Comparison of ENCODE assay signal across 7 mouse cellular contexts in the genomic region with DNA sequence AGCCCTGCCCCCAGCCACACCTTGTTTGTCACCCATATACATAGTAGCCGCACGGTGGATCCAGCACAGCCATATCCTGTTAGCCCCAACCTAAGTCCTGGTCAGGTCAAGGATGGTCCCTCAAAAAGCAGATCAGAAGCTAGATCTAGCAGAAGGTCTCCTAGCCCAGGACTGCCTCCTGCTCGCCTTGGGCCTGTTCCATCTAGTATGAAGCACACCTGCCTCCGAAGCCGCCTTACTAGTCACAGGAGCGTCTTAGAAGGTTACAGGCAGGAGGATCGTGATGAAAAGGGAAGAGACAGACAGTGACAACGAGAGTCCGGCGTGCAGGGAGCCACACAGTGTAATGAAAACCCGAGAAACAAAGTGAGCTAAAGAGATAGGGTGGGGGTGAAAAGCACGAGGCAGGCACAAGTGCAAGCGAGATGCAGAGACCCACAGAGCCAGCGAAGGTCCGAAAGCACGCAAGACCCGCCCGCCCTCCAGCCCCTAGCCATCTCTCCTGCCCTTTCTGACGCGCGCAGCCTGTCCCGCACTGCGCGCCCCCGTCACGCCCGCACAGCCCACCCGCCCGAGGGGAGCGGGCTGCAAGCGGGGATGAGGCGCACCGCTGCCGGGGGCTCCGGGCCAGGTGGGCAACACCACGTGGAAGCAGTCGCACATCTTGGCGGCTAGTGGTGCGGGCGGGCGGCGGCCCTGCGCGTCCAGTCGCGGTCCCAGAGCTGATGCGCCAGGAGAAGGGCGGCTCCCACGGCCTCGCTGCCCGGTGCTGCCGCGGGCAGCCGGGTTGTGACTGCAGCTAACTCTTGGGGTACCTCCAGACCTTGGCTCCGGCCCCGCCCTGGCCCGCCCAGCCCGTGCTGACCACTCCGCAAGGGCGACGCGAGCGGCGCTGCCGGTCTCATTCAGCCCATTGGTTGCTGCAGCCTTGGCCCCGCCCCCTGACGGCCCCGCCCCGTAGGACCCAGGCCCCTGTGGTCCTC. TPM values are rescaled to one million over a fixed set of nuclear protein-coding genes. Genes with fewer than 3 reads are reported as not detected.
A peak's percentile ranks its signal among the peaks of the same experiment; 100 is the strongest.
DNase-seq lines count a peak whose midpoint lies in the region; ATAC-seq lines count a peak whose summit lies in the region.

Ahnak2 (minus strand) TSS at position 794 of the 983 bp plus-strand sequence.

- no peak within 1 kb of the TSS for H3K27ac ChIP-seq in heart, embryonic 11.5 days (ENCODE audit: low read depth, low read length)
- H3K27ac ChIP-seq in limb, embryonic 11.5 days (replicated peaks; ENCODE audit: low read depth, low read length) = no peak within 1 kb of the TSS
- H3K27ac ChIP-seq in neural tube, embryonic 12.5 days = no peak within 1 kb of the TSS

- peaks cover 16% of the 10 kb centered on the region for H3K4me1 ChIP-seq in heart, embryonic 11.5 days (ENCODE audit: control insufficient read depth, insufficient read depth, low read length)
- H3K4me1 ChIP-seq in limb, embryonic 11.5 days (ENCODE audit: control insufficient read depth, insufficient read depth, low read length) = peaks cover 7% of the 10 kb centered on the region; the same call in 1 of the 2 replicates
- peaks cover 19% of the 10 kb centered on the region for H3K4me1 ChIP-seq in neural tube, embryonic 12.5 days

- DNase-seq in ovary, postnatal 36 days (ENCODE audit: low spot score) = peak; percentile 53
- no peak for DNase-seq in ovary, postnatal 14 days (ENCODE audit: low spot score)
- peak; percentile 42 to 60 for DNase-seq in cerebellum, postnatal 36 days
- DNase-seq in limb, embryonic 11.5 days (ENCODE audit: low spot score) = peak; percentile 82

- peak within 1 kb of the TSS; percentile 61; the same call in 1 of the 2 replicates for H3K9ac ChIP-seq in heart, embryonic 11.5 days (ENCODE audit: low read depth, low read length)
- peak within 1 kb of the TSS; percentile 45 for H3K9ac ChIP-seq in limb, embryonic 11.5 days (ENCODE audit: low read length)
- H3K9ac ChIP-seq in neural tube, embryonic 12.5 days = peak within 1 kb of the TSS; percentile 62

- peak; percentile 24 for ATAC-seq in heart, embryonic 11.5 days (replicated peaks; ENCODE audit: insufficient number of reproducible peaks, low FRiP score, low TSS enrichment)
- peak; percentile 77 for ATAC-seq in limb, embryonic 11.5 days (ENCODE audit: insufficient number of reproducible peaks, low FRiP score, low TSS enrichment, low read depth)
- ATAC-seq in neural tube, embryonic 12.5 days (ENCODE audit: low FRiP score, low read depth) = peak; percentile 61
- no peak for ATAC-seq in erythroid progenitor cell, adult 5-6 weeks (replicated peaks; ENCODE audit: low FRiP score, poor library complexity, severe bottlenecking)

- H3K9me3 ChIP-seq in heart, embryonic 11.5 days (replicated peaks; ENCODE audit: control insufficient read depth, low read length) = no peaks in the 10 kb centered on the region
- no peaks in the 10 kb centered on the region for H3K9me3 ChIP-seq in limb, embryonic 11.5 days (ENCODE audit: control insufficient read depth, low read length)
- H3K9me3 ChIP-seq in neural tube, embryonic 12.5 days = no peaks in the 10 kb centered on the region

- 4% methylated on average over 66 of the region's 69 CpGs for WGBS in heart, embryonic 11.5 days (ENCODE audit: insufficient replicate concordance)
- WGBS in limb, embryonic 11.5 days = 4% methylated on average over 66 of the region's 69 CpGs
- 4% methylated on average over 68 of the region's 69 CpGs for WGBS in neural tube, embryonic 12.5 days

- H3K4me2 ChIP-seq in heart, embryonic 11.5 days = peak within 1 kb of the TSS; percentile 100
- H3K4me2 ChIP-seq in limb, embryonic 11.5 days (ENCODE audit: low read depth, severe bottlenecking) = peak within 1 kb of the TSS; percentile 100
- H3K4me2 ChIP-seq in neural tube, embryonic 12.5 days (replicated peaks) = peak within 1 kb of the TSS; percentile 100

- no peaks in the 10 kb centered on the region for H3K36me3 ChIP-seq in heart, embryonic 11.5 days (ENCODE audit: control insufficient read depth, insufficient read depth, low read length)
- no peaks in the 10 kb centered on the region for H3K36me3 ChIP-seq in limb, embryonic 11.5 days (ENCODE audit: control insufficient read depth, insufficient read depth, low read length)
- no peaks in the 10 kb centered on the region for H3K36me3 ChIP-seq in neural tube, embryonic 12.5 days

- H3K27me3 ChIP-seq in heart, embryonic 11.5 days (ENCODE audit: control insufficient read depth, insufficient read depth, low read length) = peaks cover 37% of the 10 kb centered on the region
- peaks cover 13% of the 10 kb centered on the region; the same call in 1 of the 2 replicates for H3K27me3 ChIP-seq in limb, embryonic 11.5 days (ENCODE audit: control insufficient read depth, insufficient read depth, low read length)
- peaks cover 36% of the 10 kb centered on the region for H3K27me3 ChIP-seq in neural tube, embryonic 12.5 days (replicated peaks)

- peak within 1 kb of the TSS; percentile 56 for H3K4me3 ChIP-seq in heart, embryonic 11.5 days (ENCODE audit: low read depth, low read length)
- H3K4me3 ChIP-seq in limb, embryonic 11.5 days (ENCODE audit: low read depth, low read length) = peak within 1 kb of the TSS; percentile 56
- H3K4me3 ChIP-seq in neural tube, embryonic 12.5 days = peak within 1 kb of the TSS; percentile 54

RNA-seq across cellular contexts. Expression of gene Ahnak2, which starts in this region (rescaled TPM):
- polyA plus RNA-seq in heart, embryonic 11.5 days (2014; fragmentation: Nextera tagmentation; extraction: Ambion mirVana) = 0.63 and 0.79 TPM in 2 replicates
- 0.17 and 0.40 TPM in 2 replicates for polyA plus RNA-seq in limb, embryonic 11.5 days (2014; fragmentation: Nextera tagmentation; extraction: Ambion mirVana)
- 0.93 and 1.2 TPM in 2 replicates for polyA plus RNA-seq in neural tube, embryonic 12.5 days (2016; fragmentation: Nextera tagmentation; extraction: Ambion mirVana)
- 0.36 TPM in 1 of 2 replicates, not detected in the other for total RNA-seq in erythroid progenitor cell, adult 5-6 weeks (2015; ENCODE audit: low replicate concordance)
- 0.64 TPM in 1 of 2 replicates, not detected in the other for total RNA-seq in erythroid progenitor cell, adult 5-6 weeks (2017; ENCODE audit: low replicate concordance)

Comparison
In these comparisons a context has a peak if more than half of its experiments do, and no peak if none do; other contexts are left out.
1. Peak in ATAC-seq, H3K4me3 ChIP-seq, H3K9ac ChIP-seq and H3K4me2 ChIP-seq in heart, embryonic 11.5 days; RNA of the gene not detected or under 1 TPM.
2. Peak in DNase-seq, ATAC-seq, H3K4me3 ChIP-seq, H3K9ac ChIP-seq and H3K4me2 ChIP-seq in limb, embryonic 11.5 days; RNA of the gene not detected or under 1 TPM.